Mouse (Mus musculus) stomach, postnatal 0 days (tissue): ENCODE data around the gene Rce1. TPM values are rescaled to one million over a fixed set of nuclear protein-coding genes. Genes with fewer than 3 reads are reported as not detected.

Experiments
- ATAC-seq: fragments of 200-750 bp; cut with Nextera tagmentation; 2 replicates; pipeline ENCODE4 v1.8.0; 2017; ENCODE audit not compliant: low FRiP score, low TSS enrichment
- DNase-seq: peaks from one replicate; pipeline ENCODE4 v3.0.0-alpha.2; 2016; ENCODE audit warnings: low spot score
- H3K27ac ChIP-seq: fragments of 300-500 bp; sonication (generic); replicated peaks from 2 replicates; pipeline ENCODE4 v1.5.1; 2014; ENCODE audit warnings: mild to moderate bottlenecking, control low read depth
- H3K27me3 ChIP-seq: fragments of 300-500 bp; sonication (generic); 2 replicates; pipeline ENCODE4 v1.6.1; 2014; ENCODE audit warnings: low read length; ENCODE audit not compliant: control insufficient read depth, insufficient read depth
- H3K36me3 ChIP-seq: fragments of 300-500 bp; sonication (generic); 2 replicates; pipeline ENCODE4 v1.6.1; 2014; ENCODE audit warnings: low read length, mixed read lengths; ENCODE audit not compliant: control insufficient read depth, insufficient read depth
- H3K4me1 ChIP-seq: fragments of 300-500 bp; sonication (generic); replicated peaks from 2 replicates; pipeline ENCODE4 v1.6.1; 2014; ENCODE audit warnings: antibody characterized with exemption; ENCODE audit not compliant: control insufficient read depth, insufficient read depth
- H3K4me2 ChIP-seq: fragments of 300-500 bp; sonication (generic); replicated peaks from 2 replicates; pipeline ENCODE4 v1.6.1; 2014; ENCODE audit warnings: low read depth, mild to moderate bottlenecking, control low read depth, moderate library complexity
- H3K4me3 ChIP-seq: fragments of 300-500 bp; sonication (generic); 2 replicates; pipeline ENCODE4 v1.5.1; 2014; ENCODE audit warnings: low read depth, low read length, control low read depth
- H3K9ac ChIP-seq: fragments of 300-500 bp; sonication (generic); 2 replicates; pipeline ENCODE4 v1.6.1; 2014; ENCODE audit warnings: mild to moderate bottlenecking, low read length, control low read depth, mixed read lengths
- H3K9me3 ChIP-seq: fragments of 300-500 bp; sonication (generic); 2 replicates; pipeline ENCODE4 v1.6.1; 2016; ENCODE audit warnings: low read length; ENCODE audit not compliant: control insufficient read depth
- CTCF ChIP-seq: IDR thresholded peaks from 2 replicates; pipeline ENCODE4 v1.5.1; 2016; ENCODE audit warnings: antibody characterized with exemption, low read depth, mild to moderate bottlenecking, moderate library complexity
- EP300 ChIP-seq: optimal IDR thresholded peaks from 2 replicates; pipeline ENCODE3; 2016; ENCODE audit warnings: antibody characterized with exemption
- WGBS: fragments of 180-500 bp; shearing (Covaris S2); extraction: QIAGEN DNeasy Blood & Tissue Kit; methylation state at CpG from one replicate; pipeline ENCODE4 v1.1.7; 2014; 5-methylcytosine and 5-hydroxymethylcytosine counted together
- polyA plus RNA-seq: library from polyadenylated mRNA; unstranded; fragments of >200 nt; fragmentation: Nextera tagmentation; extraction: Ambion mirVana; gene quantifications from 2 replicates; pipeline ENCODE4 v1.2.1, GENCODE M21; 2015

Rce1 gene
- polyA plus RNA-seq, 1 experiment from 2014 or later, result 46.4 TPM

- Histone ChIP-seq H3K27me3 (no peaks in the 10 kb centered on the region), H3K9ac (no peak overlapping the region), H3K4me3 (no peak overlapping the region), H3K36me3 (peaks cover 7% of the 10 kb centered on the region; the same call in 1 of the 2 replicates), H3K4me2 (no peak overlapping the region), H3K4me1 (0 out of 2 replicates have a peak, but pooled peaks cover 2% of the 10 kb centered on the region), H3K27ac (no peak overlapping the region), H3K9me3 (no peaks in the 10 kb centered on the region)
- TF ChIP-seq EP300, result no peak
- no peak for TF ChIP-seq CTCF
- DNase-seq (peak; percentile 37), ATAC-seq (no peak)
- WGBS, result 87% methylated on average over 19 of the region's 19 CpGs
These were observed 13.1 kb downstream of the Rce1 start for GRCm38 (mm10) chr19:4612181-4612961.

GRCm38 (mm10) chr19:4610109-4610508 is 15.3 kb downstream of the Rce1 start:
- 62% methylated on average over 4 of the region's 4 CpGs for WGBS
- no peak overlapping the region for H3K27ac ChIP-seq
- TF ChIP-seq CTCF (no peak), EP300 (no peak)
- H3K4me2 ChIP-seq, result no peak overlapping the region
- ATAC-seq (no peak), DNase-seq (no peak)
- H3K4me3 ChIP-seq, result no peak overlapping the region
- H3K4me1 ChIP-seq, result 0 out of 2 replicates have a peak, but pooled peaks cover 2% of the 10 kb centered on the region
- H3K27me3 ChIP-seq, result no peaks in the 10 kb centered on the region
- no peak overlapping the region for H3K9ac ChIP-seq
- H3K9me3 ChIP-seq, result no peaks in the 10 kb centered on the region
- H3K36me3 ChIP-seq, result peaks cover 7% of the 10 kb centered on the region; the same call in 1 of the 2 replicates

DNA sequence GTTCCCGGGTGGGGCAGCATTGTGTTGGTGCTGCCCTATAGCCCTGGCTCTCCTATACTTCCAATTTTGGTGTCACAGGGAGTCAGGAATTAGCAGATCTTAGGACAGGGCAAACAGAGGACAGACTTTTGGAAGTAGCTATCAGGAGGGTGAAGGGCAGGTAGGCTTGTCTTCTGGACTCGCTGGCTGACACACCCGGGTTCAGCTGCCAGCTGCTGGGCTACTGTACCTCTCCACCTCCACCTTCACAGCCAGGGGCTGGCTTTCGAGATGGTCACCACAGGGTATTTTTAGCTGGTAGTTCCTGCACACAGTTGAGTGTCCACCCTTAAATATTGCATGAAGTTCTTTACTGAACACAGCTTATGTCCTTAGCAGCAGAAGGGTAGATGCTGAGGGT is 16.9 kb downstream of the Rce1 start:
- no peak overlapping the region for H3K27ac ChIP-seq
- no peak overlapping the region for H3K4me2 ChIP-seq
- DNase-seq (no peak), ATAC-seq (no peak)
- H3K4me3 ChIP-seq, result no peak overlapping the region
- no peaks in the 10 kb centered on the region for H3K9me3 ChIP-seq
- no peaks in the 10 kb centered on the region for H3K27me3 ChIP-seq
- H3K9ac ChIP-seq, result no peak overlapping the region
- 70% methylated on average over 4 of the region's 4 CpGs for WGBS
- H3K36me3 ChIP-seq, result peaks cover 4% of the 10 kb centered on the region; the same call in 1 of the 2 replicates
- no peaks in the 10 kb centered on the region; the same call in 1 of the 2 replicates for H3K4me1 ChIP-seq
- TF ChIP-seq EP300, result no peak
- no peak for TF ChIP-seq CTCF

DNA sequence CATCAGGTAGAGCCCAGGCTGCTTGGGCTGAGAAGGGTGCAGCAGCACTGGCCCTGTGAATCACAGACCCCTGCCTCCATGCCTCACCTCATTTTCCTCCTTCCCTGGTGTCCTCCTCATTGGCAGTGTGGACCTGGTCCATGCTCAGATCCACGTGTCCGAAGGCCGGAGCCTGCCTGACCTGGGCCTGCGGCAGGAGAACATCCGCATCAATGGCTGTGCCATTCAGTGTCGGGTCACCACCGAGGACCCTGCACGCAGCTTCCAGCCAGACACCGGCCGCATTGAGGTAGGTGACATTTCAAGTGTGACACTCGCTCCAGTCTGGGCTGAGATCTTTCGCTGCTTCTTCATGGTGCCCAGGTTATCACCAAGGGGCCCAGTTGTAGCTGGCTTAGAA is 18.0 kb downstream of the Rce1 start:
- no peaks in the 10 kb centered on the region; the same call in 1 of the 2 replicates for H3K4me1 ChIP-seq
- H3K27ac ChIP-seq, result no peak overlapping the region
- WGBS, result 91% methylated on average over 12 of the region's 12 CpGs
- no peaks in the 10 kb centered on the region for H3K9me3 ChIP-seq
- H3K4me3 ChIP-seq, result no peak overlapping the region
- H3K36me3 ChIP-seq, result peaks cover 3% of the 10 kb centered on the region; the same call in 1 of the 2 replicates
- H3K4me2 ChIP-seq, result no peak overlapping the region
- TF ChIP-seq CTCF (no peak), EP300 (no peak)
- DNase-seq (no peak), ATAC-seq (no peak)
- no peaks in the 10 kb centered on the region for H3K27me3 ChIP-seq
- H3K9ac ChIP-seq, result no peak overlapping the region

DNA sequence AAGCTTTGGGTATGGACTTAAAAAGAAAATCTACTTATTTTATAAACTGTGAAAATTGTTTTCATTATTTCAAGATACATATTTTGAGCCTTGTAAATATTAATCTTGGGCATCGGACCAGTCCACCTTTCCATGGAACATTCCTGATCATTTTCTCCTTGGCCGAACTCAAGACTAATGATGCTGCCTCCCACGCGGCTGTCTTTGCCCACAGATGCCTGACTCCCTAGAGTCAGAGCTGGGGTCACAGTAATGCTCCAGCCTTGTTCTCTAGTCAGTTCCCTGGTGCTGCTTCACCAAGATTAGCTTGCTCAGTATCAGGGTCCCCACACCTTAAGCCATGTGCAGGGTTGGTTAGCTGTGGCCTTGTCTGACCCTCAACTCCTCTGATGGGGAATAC is 19.8 kb downstream of the Rce1 start:
- no peak for TF ChIP-seq EP300
- Histone ChIP-seq H3K4me2 (no peak overlapping the region), H3K4me3 (no peak overlapping the region), H3K4me1 (no peaks in the 10 kb centered on the region; the same call in 1 of the 2 replicates), H3K27me3 (no peaks in the 10 kb centered on the region), H3K9me3 (no peaks in the 10 kb centered on the region), H3K9ac (no peak overlapping the region), H3K36me3 (no peaks in the 10 kb centered on the region; the same call in 1 of the 2 replicates), H3K27ac (no peak overlapping the region)
- ATAC-seq (no peak), DNase-seq (no peak)
- 57% methylated on average over 4 of the region's 4 CpGs for WGBS
